Comparison of ENCODE assay signal across 17 mouse cellular contexts in genomic region chrX:11845566-11845965, GRCm38 (mm10).
DNase-seq lines count a peak whose midpoint lies in the region; TF ChIP-seq lines count a peak whose summit lies in the region.
"Had no signal": no experiment of that assay in that cellular context is flagged by ENCODE, and none has a peak within 500 bp of the region (broad histone marks: within the 10 kb centered on the region; RNA-seq: fewer than 3 reads in every experiment).

No protein-coding gene starts in this region.

- no peaks in the 10 kb centered on the region for H3K36me3 ChIP-seq in thymus, adult 2 months (ENCODE audit: control insufficient read depth, insufficient read depth, low read length)
- H3K36me3 ChIP-seq in CH12.LX (replicated peaks in 1 of 2; ENCODE audit: control insufficient read depth in 1 of 2, insufficient read depth in 1 of 2, low read length in 1 of 2) (no peaks in the 10 kb centered on the region), myocyte (ENCODE audit: control insufficient read depth, insufficient read depth) (no peaks in the 10 kb centered on the region)
- no peaks in the 10 kb centered on the region for H3K36me3 ChIP-seq in limb, embryonic 10.5 days
- H3K36me3 ChIP-seq: embryonic facial prominence, embryonic 12.5 days; heart, embryonic 12.5 days; hindbrain, embryonic 12.5 days had no signal

- no peak overlapping the region for H3K27ac ChIP-seq in thymus, adult 2 months (ENCODE audit: control insufficient read depth, insufficient read depth, low read length)
- H3K27ac ChIP-seq in CH12.LX (ENCODE audit: insufficient read depth, low read depth) = peak overlapping the region; percentile 84
- no peak overlapping the region; the same call in 1 of the 2 replicates for H3K27ac ChIP-seq in limb, embryonic 10.5 days
- H3K27ac ChIP-seq: embryonic facial prominence, embryonic 12.5 days; hindbrain, embryonic 12.5 days had no signal

- in situ Hi-C loops in CH12.LX (cut with MboI; ENCODE audit: low pct_ligation_motif_present, low pct_unique_long_range_greater_than_20kb, low sequenced_read_pairs) = no loop called here

- no peak for TF ChIP-seq POLR2A in thymus, adult 2 months (IDR thresholded peaks at IDR 0.05; ENCODE audit: control insufficient read depth, extremely low read depth, insufficient read depth, low read length, poor library complexity)
- TF ChIP-seq POLR2A in CH12.LX (IDR thresholded peaks at IDR 0.05; ENCODE audit: low read depth, low read length) = no peak
- no peak for TF ChIP-seq POLR2A in myocyte (IDR thresholded peaks at IDR 0.05; ENCODE audit: insufficient read length, low read depth)

- no peaks in the 10 kb centered on the region for H3K79me2 ChIP-seq in CH12.LX (replicated peaks; ENCODE audit: control insufficient read depth, extremely low read depth, insufficient read depth, poor library complexity, severe bottlenecking)
- no peaks in the 10 kb centered on the region for H3K79me2 ChIP-seq in myocyte (ENCODE audit: control insufficient read depth, insufficient read depth)

- H3K4me2 ChIP-seq in CH12.LX (ENCODE audit: insufficient read depth, low read depth, poor library complexity, severe bottlenecking) = no peak overlapping the region
- H3K4me2 ChIP-seq in myocyte (ENCODE audit: low read depth) = no peak overlapping the region
- H3K4me2 ChIP-seq: embryonic facial prominence, embryonic 12.5 days; heart, embryonic 12.5 days; hindbrain, embryonic 12.5 days had no signal

- no peaks in the 10 kb centered on the region for H3K27me3 ChIP-seq in thymus, adult 2 months (ENCODE audit: control insufficient read depth, insufficient read depth, low read length)
- H3K27me3 ChIP-seq in CH12.LX (replicated peaks) = no peaks in the 10 kb centered on the region
- H3K27me3 ChIP-seq in myocyte (ENCODE audit: control insufficient read depth, insufficient read depth, insufficient read length) = no peaks in the 10 kb centered on the region
- peaks cover 77% of the 10 kb centered on the region for H3K27me3 ChIP-seq in limb, embryonic 10.5 days (ENCODE audit: low read depth, poor library complexity, severe bottlenecking)

- DNase-seq in thymus, postnatal 0 days (ENCODE audit: low spot score) = peak; percentile 2
- DNase-seq in thymus, adult 2 months = no peak
- peak; percentile 84 for DNase-seq in CH12.LX (ENCODE audit: extremely low read depth)
- no peak for DNase-seq in spleen, postnatal 36 days (ENCODE audit: low spot score in 2 of 2)
- no peak for DNase-seq in retina, postnatal 1 day
- DNase-seq in limb, embryonic 10.5 days (ENCODE audit: low spot score) = no peak
- DNase-seq: adrenal gland, adult 2 months; adrenal gland, postnatal 25 days; cerebellum, adult 18-20 months; cerebellum, adult 9-11 months; forebrain, postnatal 0 days; gastrocnemius, postnatal 14 days; heart, postnatal 36 days had no signal

- H3K4me1 ChIP-seq in thymus, adult 2 months (replicated peaks; ENCODE audit: control insufficient read depth, insufficient read depth, low read length) = peaks cover 5% of the 10 kb centered on the region; the same call in 1 of the 2 replicates
- peaks cover 20 to 29% of the 10 kb centered on the region in 2 experiments for H3K4me1 ChIP-seq in CH12.LX (ENCODE audit: control insufficient read depth in 1 of 2, insufficient read depth in 2 of 2)
- H3K4me1 ChIP-seq in limb, embryonic 10.5 days = peaks cover 18% of the 10 kb centered on the region
- H3K4me1 ChIP-seq: embryonic facial prominence, embryonic 12.5 days; hindbrain, embryonic 12.5 days had no signal

- TF ChIP-seq RAD21 in CH12.LX (IDR thresholded peaks at IDR 0.05; ENCODE audit: low read depth, low read length) = no peak; the same call in 1 of the 2 replicates

- peak; percentile 92 for TF ChIP-seq EP300 in CH12.LX (IDR thresholded peaks at IDR 0.05; ENCODE audit: low read length)

- 3% methylated on average over 2 of the region's 2 CpGs for WGBS in thymus, adult 2 months
- 75% methylated on average over 2 of the region's 2 CpGs for WGBS in limb, embryonic 10.5 days

- dilution Hi-C loops in CH12.LX (cut with MboI; ENCODE audit: extremely low pct_ligation_motif_present, extremely low pct_unique_long_range_greater_than_20kb, low sequenced_read_pairs) = no loop called here

- H3K4me3 ChIP-seq in thymus, adult 2 months (ENCODE audit: control insufficient read depth, insufficient read depth, low read length) = no peak overlapping the region
- no peak overlapping the region for H3K4me3 ChIP-seq in CH12.LX (replicated peaks in 1 of 3; ENCODE audit: low read depth in 2 of 3, low read length in 2 of 3, poor library complexity in 1 of 3)
- no peak overlapping the region for H3K4me3 ChIP-seq in myocyte
- H3K4me3 ChIP-seq in limb, embryonic 10.5 days = no peak overlapping the region
- H3K4me3 ChIP-seq: embryonic facial prominence, embryonic 12.5 days; heart, embryonic 12.5 days; hindbrain, embryonic 12.5 days had no signal

- no peak overlapping the region for H3K9ac ChIP-seq in CH12.LX (ENCODE audit: insufficient read depth, low read depth)
- H3K9ac ChIP-seq: embryonic facial prominence, embryonic 12.5 days; forebrain, postnatal 0 days; heart, embryonic 12.5 days; hindbrain, embryonic 12.5 days had no signal

- H3K9me3 ChIP-seq in CH12.LX (replicated peaks; ENCODE audit: low read length) = no peaks in the 10 kb centered on the region
- no peaks in the 10 kb centered on the region for H3K9me3 ChIP-seq in limb, embryonic 10.5 days (replicated peaks)
- H3K9me3 ChIP-seq: embryonic facial prominence, embryonic 12.5 days; hindbrain, embryonic 12.5 days had no signal

- no peak overlapping the region for H3ac ChIP-seq in myocyte (ENCODE audit: control insufficient read depth, insufficient read length)

- TF ChIP-seq CTCF in thymus, adult 2 months (IDR thresholded peaks at IDR 0.05; ENCODE audit: borderline replicate concordance, control insufficient read depth, extremely low read depth, insufficient read depth, low read length, poor library complexity) = no peak
- no peak for TF ChIP-seq CTCF in CH12.LX (conservative IDR thresholded peaks at IDR 0.05 in 1 of 2, IDR thresholded peaks at IDR 0.05 in 1 of 2; ENCODE audit: low read depth in 2 of 2, low read length in 2 of 2)

TF ChIP-seq in CH12.LX, 34 proteins besides CTCF, POLR2A, EP300 and RAD21 (continues in another document):
- TF ChIP-seq SMC3 (IDR thresholded peaks at IDR 0.05; ENCODE audit: low read depth, low read length) (peak; percentile 27), MAZ (IDR thresholded peaks at IDR 0.05; ENCODE audit: low read depth, low read length) (peak; percentile 66; the same call in 1 of the 2 replicates), CHD2 (IDR thresholded peaks at IDR 0.05; ENCODE audit: low read length) (peak; percentile 80; the same call in 1 of the 2 replicates), MAFK (IDR thresholded peaks at IDR 0.05; ENCODE audit: insufficient replicate concordance, low read length) (peak; percentile 58), USF1 (IDR thresholded peaks at IDR 0.05; ENCODE audit: low read depth, low read length) (no peak), NRF1 (IDR thresholded peaks at IDR 0.05; ENCODE audit: low read depth, low read length) (peak; percentile 18; the same call in 1 of the 2 replicates), MEF2A (IDR thresholded peaks at IDR 0.05; ENCODE audit: borderline replicate concordance, low read depth, low read length) (peak; percentile 98), CHD1 (IDR thresholded peaks at IDR 0.05; ENCODE audit: low read depth, low read length) (no peak), ETS1 (conservative IDR thresholded peaks at IDR 0.05; ENCODE audit: low read depth, low read length) (peak; percentile 99), ZKSCAN1 (IDR thresholded peaks at IDR 0.05; ENCODE audit: borderline replicate concordance, low read depth, low read length) (no peak), IRF4 (IDR thresholded peaks at IDR 0.05; ENCODE audit: low read depth, low read length) (peak; percentile 79), ELF1 (IDR thresholded peaks at IDR 0.05; ENCODE audit: low read depth, low read length) (peak; percentile 37; the same call in 1 of the 2 replicates), SIN3A (IDR thresholded peaks at IDR 0.05; ENCODE audit: low read length) (peak; percentile 90), MYC (IDR thresholded peaks at IDR 0.05; ENCODE audit: low read depth, low read length) (peak; percentile 63; the same call in 1 of the 2 replicates), E2F4 (IDR thresholded peaks at IDR 0.05; ENCODE audit: insufficient replicate concordance, low read depth, low read length) (no peak), RCOR1 (conservative IDR thresholded peaks at IDR 0.05; ENCODE audit: low read depth, low read length) (peak; percentile 70; the same call in 1 of the 2 replicates)

TF ChIP-seq in myocyte, 11 proteins besides CTCF, POLR2A, EP300 and RAD21:
- TF ChIP-seq TCF12 (IDR thresholded peaks at IDR 0.05; ENCODE audit: insufficient read depth, poor library complexity, severe bottlenecking) = peak; percentile 55
- TF ChIP-seq SRF (IDR thresholded peaks at IDR 0.05; ENCODE audit: control insufficient read depth, insufficient read length, low read depth) = no peak
- no peak for TF ChIP-seq CEBPB (IDR thresholded peaks at IDR 0.05; ENCODE audit: insufficient read depth, poor library complexity, severe bottlenecking)
- TF ChIP-seq E2F4 (IDR thresholded peaks at IDR 0.05; ENCODE audit: insufficient read depth) = no peak
- TF ChIP-seq TCF3 (IDR thresholded peaks at IDR 0.05; ENCODE audit: insufficient read length, low read depth) = peak; percentile 49
- no peak for TF ChIP-seq USF1 (IDR thresholded peaks at IDR 0.05; ENCODE audit: low read depth)
- peak in 2 of 3 experiments; percentile 80 to 89 for TF ChIP-seq MYOD1 (IDR thresholded peaks at IDR 0.05; ENCODE audit: control insufficient read depth in 1 of 3, insufficient read length in 2 of 3, low read depth in 2 of 3)
- no peak for TF ChIP-seq MAX (IDR thresholded peaks at IDR 0.05; ENCODE audit: low read depth)
- peak; percentile 20 to 91 (median 49) for TF ChIP-seq MYOG (IDR thresholded peaks at IDR 0.05; ENCODE audit: control insufficient read depth in 1 of 3, insufficient read depth in 1 of 3, insufficient read length in 2 of 3, low read depth in 2 of 3)
- TF ChIP-seq REST (IDR thresholded peaks at IDR 0.05; ENCODE audit: insufficient read depth, insufficient read length) = no peak

Comparison
In these comparisons a context has a peak if more than half of its experiments do, and no peak if none do; other contexts are left out.
1. DNase-seq: peak in thymus, postnatal 0 days (single experiment) and CH12.LX (single experiment); none in thymus, adult 2 months (single experiment), spleen, postnatal 36 days (0 of 2), retina, postnatal 1 day (single experiment) and limb, embryonic 10.5 days (single experiment).